Mouse (Mus musculus): ENCODE measurements at regions not wholly inside any gene's neighbourhood (a gene's known extent, or its start where the extent isn't known, plus 50 kb on each side); places are given as distances from the start of the nearest gene placed in this dataset.

DNA sequence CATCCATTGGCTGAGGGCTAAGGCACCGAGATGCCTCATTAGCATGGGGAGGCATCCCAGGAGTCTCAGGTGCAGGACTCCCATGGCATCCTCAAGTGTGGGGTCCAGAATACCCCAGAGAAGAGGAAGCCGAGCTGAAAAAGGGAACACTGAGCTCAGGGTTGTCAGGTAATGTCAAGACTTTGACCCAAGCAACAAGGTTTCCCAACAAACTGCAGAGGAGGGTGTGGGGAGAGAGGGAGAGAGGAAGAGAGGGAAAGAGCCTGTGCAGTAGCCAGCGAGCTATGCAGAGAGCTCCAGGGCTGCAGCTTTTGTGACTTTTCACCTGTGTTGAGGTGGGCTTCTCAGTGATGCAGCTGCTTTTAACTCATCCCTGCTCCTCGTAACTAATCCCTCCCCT, 85.7 kb upstream of the Prok2 start:
- TF ChIP-seq ZC3H11A (IDR thresholded peaks at IDR 0.05; ENCODE audit: borderline replicate concordance, low read depth, low read length), result no peak
- TF ChIP-seq ZNF384 (IDR thresholded peaks at IDR 0.05; ENCODE audit: low read depth, low read length), result no peak
- no peak for TF ChIP-seq MAFK (IDR thresholded peaks at IDR 0.05; ENCODE audit: insufficient read depth, low read depth, low read length)
- in situ Hi-C loops (cut with MboI; ENCODE audit: low sequenced_read_pairs in 2 of 2, unreplicated experiment in 2 of 2), result no loop called here
- Histone ChIP-seq H3K9ac (ENCODE audit: insufficient read depth, low read depth, low read length, poor library complexity, severe bottlenecking) (no peak overlapping the region), H3K36me3 (ENCODE audit: control insufficient read depth, insufficient read depth, low read length, poor library complexity, severe bottlenecking) (no peaks in the 10 kb centered on the region), H3K4me3 (ENCODE audit: insufficient read depth in 1 of 2, low read depth in 1 of 2, low read length in 2 of 2, poor library complexity in 1 of 2, severe bottlenecking in 1 of 2) (no peak overlapping the region), H3K4me1 (ENCODE audit: control insufficient read depth in 2 of 2, insufficient read depth in 2 of 2, low read length in 2 of 2, poor library complexity in 1 of 2) (no peaks in the 10 kb centered on the region; a peak in 1 of 4 replicates), H3K27ac (ENCODE audit: insufficient read depth, low read depth, low read length, poor library complexity, severe bottlenecking) (no peak overlapping the region), H3K9me3 (ENCODE audit: control insufficient read depth, insufficient read depth, low read depth, low read length) (no peaks in the 10 kb centered on the region)
- DNase-seq (ENCODE audit: low read depth, low spot score), result no peak

DNA sequence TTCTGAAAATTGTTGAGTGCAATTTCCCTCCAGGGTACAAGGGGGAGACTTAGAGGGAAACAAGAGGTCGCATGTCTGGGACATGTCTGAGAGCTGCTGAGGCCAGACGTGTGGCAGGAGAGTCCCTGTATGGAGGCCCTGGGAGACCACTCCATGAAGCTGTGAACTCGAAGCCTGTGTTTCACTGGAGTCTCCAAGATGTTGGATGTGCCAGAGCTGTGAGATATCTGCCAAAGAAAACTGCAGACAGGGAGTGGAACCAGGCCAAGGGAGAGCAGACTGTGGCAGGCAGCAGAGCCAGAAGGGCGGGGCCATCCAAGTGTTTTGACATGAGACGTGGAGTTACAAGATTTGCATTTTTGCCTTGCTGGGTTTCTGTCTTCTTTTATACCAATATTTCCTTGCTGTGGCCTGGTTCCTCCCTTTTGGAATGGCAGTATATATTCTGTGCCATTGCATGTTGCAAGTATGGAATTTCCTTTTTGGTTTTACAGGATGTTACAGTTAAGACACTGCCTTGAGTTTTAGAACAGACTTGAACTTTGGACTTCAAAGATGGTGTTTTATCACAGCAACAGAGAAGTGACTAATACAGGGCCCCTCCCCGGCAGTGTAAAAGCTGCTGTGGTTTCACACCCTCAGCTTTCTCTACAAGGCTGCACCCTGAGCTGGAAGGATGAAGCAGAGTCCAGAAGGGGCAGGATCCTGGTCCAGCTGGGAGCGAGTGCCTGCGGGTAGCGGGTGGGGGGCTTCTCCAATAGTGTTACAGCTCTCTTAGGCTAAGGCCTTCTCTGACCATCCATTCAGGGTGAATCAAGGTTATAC, 85.0 kb upstream of the Prok2 start:
- no peak for DNase-seq (ENCODE audit: low read depth, low spot score)
- Histone ChIP-seq H3K36me3 (ENCODE audit: control insufficient read depth, insufficient read depth, low read length, poor library complexity, severe bottlenecking) (no peaks in the 10 kb centered on the region), H3K9ac (ENCODE audit: insufficient read depth, low read depth, low read length, poor library complexity, severe bottlenecking) (no peak overlapping the region), H3K9me3 (ENCODE audit: control insufficient read depth, insufficient read depth, low read depth, low read length) (no peaks in the 10 kb centered on the region), H3K27ac (ENCODE audit: insufficient read depth, low read depth, low read length, poor library complexity, severe bottlenecking) (no peak overlapping the region), H3K4me3 (ENCODE audit: insufficient read depth in 1 of 2, low read depth in 1 of 2, low read length in 2 of 2, poor library complexity in 1 of 2, severe bottlenecking in 1 of 2) (no peak overlapping the region), H3K4me1 (ENCODE audit: control insufficient read depth in 2 of 2, insufficient read depth in 2 of 2, low read length in 2 of 2, poor library complexity in 1 of 2) (no peaks in the 10 kb centered on the region; a peak in 1 of 4 replicates)
- TF ChIP-seq CHD2 (IDR thresholded peaks at IDR 0.05; ENCODE audit: low read depth, low read length) (no peak), MAFK (IDR thresholded peaks at IDR 0.05; ENCODE audit: insufficient read depth, low read depth, low read length) (no peak), HCFC1 (IDR thresholded peaks at IDR 0.05; ENCODE audit: borderline replicate concordance, insufficient read depth, low read length) (no peak), ZC3H11A (IDR thresholded peaks at IDR 0.05; ENCODE audit: borderline replicate concordance, low read depth, low read length) (no peak), ZNF384 (IDR thresholded peaks at IDR 0.05; ENCODE audit: low read depth, low read length) (no peak)
- in situ Hi-C loops (cut with MboI; ENCODE audit: low sequenced_read_pairs in 2 of 2, unreplicated experiment in 2 of 2), result no loop called here

- Histone ChIP-seq H3K9ac (ENCODE audit: insufficient read depth, low read depth, low read length, poor library complexity, severe bottlenecking) (no peak overlapping the region), H3K36me3 (ENCODE audit: control insufficient read depth, insufficient read depth, low read length, poor library complexity, severe bottlenecking) (no peaks in the 10 kb centered on the region), H3K4me3 (ENCODE audit: insufficient read depth in 1 of 2, low read depth in 1 of 2, low read length in 2 of 2, poor library complexity in 1 of 2, severe bottlenecking in 1 of 2) (no peak overlapping the region), H3K27ac (ENCODE audit: insufficient read depth, low read depth, low read length, poor library complexity, severe bottlenecking) (no peak overlapping the region), H3K9me3 (ENCODE audit: control insufficient read depth, insufficient read depth, low read depth, low read length) (no peaks in the 10 kb centered on the region), H3K4me1 (ENCODE audit: control insufficient read depth in 2 of 2, insufficient read depth in 2 of 2, low read length in 2 of 2, poor library complexity in 1 of 2) (no peaks in the 10 kb centered on the region)
- TF ChIP-seq ZNF384 (IDR thresholded peaks at IDR 0.05; ENCODE audit: low read depth, low read length) (no peak), MAFK (IDR thresholded peaks at IDR 0.05; ENCODE audit: insufficient read depth, low read depth, low read length) (no peak), CHD2 (IDR thresholded peaks at IDR 0.05; ENCODE audit: low read depth, low read length) (no peak), ZC3H11A (IDR thresholded peaks at IDR 0.05; ENCODE audit: borderline replicate concordance, low read depth, low read length) (no peak), HCFC1 (IDR thresholded peaks at IDR 0.05; ENCODE audit: borderline replicate concordance, insufficient read depth, low read length) (no peak)
- no peak for DNase-seq (ENCODE audit: low read depth, low spot score)
- in situ Hi-C loops (cut with MboI; ENCODE audit: low sequenced_read_pairs in 2 of 2, unreplicated experiment in 2 of 2), result no loop called here
These were observed 78.7 kb upstream of the Prok2 start for GRCm38 (mm10) chr6:99804905-99805245.

DNA sequence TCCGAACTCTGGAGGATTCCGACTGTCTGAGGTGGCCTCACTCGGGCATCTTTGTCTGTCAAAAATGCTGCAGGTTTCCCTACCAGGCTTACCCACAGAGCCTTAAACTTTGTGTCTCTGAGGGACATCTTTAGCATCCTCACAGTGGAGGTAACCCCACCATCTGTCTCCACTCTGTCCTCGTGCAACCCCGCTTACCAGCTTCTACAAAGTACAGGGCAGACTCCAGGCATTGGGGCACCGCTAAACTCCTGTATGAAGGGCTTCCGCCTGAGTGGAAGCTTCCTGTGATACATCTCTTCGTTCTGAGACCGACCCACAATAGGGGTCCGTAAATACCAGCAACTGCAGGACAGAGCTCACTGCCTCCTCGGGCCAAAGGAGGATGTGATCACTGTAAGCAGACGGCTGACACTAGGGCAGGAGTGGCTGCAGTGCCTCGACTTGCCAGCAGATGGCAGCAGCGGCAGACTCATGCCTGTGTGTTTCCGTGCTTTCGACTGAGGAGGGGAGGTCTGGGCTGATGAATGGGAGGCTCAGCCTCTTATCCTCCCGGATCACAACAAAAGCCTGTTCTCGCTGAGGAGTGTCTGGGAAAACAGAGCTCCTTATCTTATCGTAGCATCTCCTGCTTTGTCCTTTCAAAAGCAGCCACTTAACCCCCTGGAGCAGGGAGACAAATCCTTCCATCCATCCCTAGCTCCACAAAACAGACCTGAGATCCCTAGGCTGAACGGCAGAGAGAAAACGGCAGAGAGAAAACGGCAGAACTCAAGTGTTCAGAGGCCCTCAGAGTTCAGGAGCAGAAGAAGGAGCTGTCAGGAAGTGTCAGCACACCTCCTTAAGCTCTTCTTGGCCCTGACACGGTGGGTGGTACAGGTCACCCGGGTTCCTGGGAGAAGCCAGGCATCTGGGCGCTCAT, 78.1 kb upstream of the Prok2 start:
- TF ChIP-seq ZC3H11A (IDR thresholded peaks at IDR 0.05; ENCODE audit: borderline replicate concordance, low read depth, low read length) (peak; percentile 73), HCFC1 (IDR thresholded peaks at IDR 0.05; ENCODE audit: borderline replicate concordance, insufficient read depth, low read length) (no peak), CHD2 (IDR thresholded peaks at IDR 0.05; ENCODE audit: low read depth, low read length) (no peak)
- Histone ChIP-seq H3K27ac (ENCODE audit: insufficient read depth, low read depth, low read length, poor library complexity, severe bottlenecking) (no peak overlapping the region), H3K4me3 (ENCODE audit: insufficient read depth in 1 of 2, low read depth in 1 of 2, low read length in 2 of 2, poor library complexity in 1 of 2, severe bottlenecking in 1 of 2) (no peak overlapping the region), H3K4me1 (ENCODE audit: control insufficient read depth in 2 of 2, insufficient read depth in 2 of 2, low read length in 2 of 2, poor library complexity in 1 of 2) (no peaks in the 10 kb centered on the region), H3K9me3 (ENCODE audit: control insufficient read depth, insufficient read depth, low read depth, low read length) (no peaks in the 10 kb centered on the region), H3K9ac (ENCODE audit: insufficient read depth, low read depth, low read length, poor library complexity, severe bottlenecking) (no peak overlapping the region), H3K36me3 (ENCODE audit: control insufficient read depth, insufficient read depth, low read length, poor library complexity, severe bottlenecking) (no peaks in the 10 kb centered on the region)
- peak; percentile 85 for DNase-seq (ENCODE audit: low read depth, low spot score)
- in situ Hi-C loops (cut with MboI; ENCODE audit: low sequenced_read_pairs in 2 of 2, unreplicated experiment in 2 of 2), result no loop called here
